ENCODE assay signal across 8 mouse cellular contexts in genomic region chr2:34960966-34961365, GRCm38 (mm10). TPM values are rescaled to one million over a fixed set of nuclear protein-coding genes. Genes with fewer than 3 reads are reported as not detected.
A peak's percentile ranks its signal among the peaks of the same experiment; 100 is the strongest.
DNase-seq lines count a peak whose midpoint lies in the region; ATAC-seq and TF ChIP-seq lines count a peak whose summit lies in the region.

No protein-coding gene starts in this region.

- H3K36me3 ChIP-seq in lung, embryonic 14.5 days (ENCODE audit: insufficient read depth), result no peaks in the 10 kb centered on the region
- H3K36me3 ChIP-seq in forebrain, embryonic 13.5 days (ENCODE audit: poor library complexity, severe bottlenecking), result no peaks in the 10 kb centered on the region
- no peaks in the 10 kb centered on the region for H3K36me3 ChIP-seq in limb, embryonic 10.5 days
- no peaks in the 10 kb centered on the region for H3K36me3 ChIP-seq in neural tube, embryonic 14.5 days (ENCODE audit: control insufficient read depth, insufficient read depth, low read length)

- no peak for DNase-seq in lung, embryonic 14.5 days
- no peak for DNase-seq in lung, postnatal 25 days (ENCODE audit: low spot score)
- DNase-seq in limb, embryonic 10.5 days (ENCODE audit: low spot score), result no peak
- no peak for DNase-seq in left cerebral cortex, postnatal 4 days
- DNase-seq in frontal cortex, postnatal 25 days (ENCODE audit: low spot score in 2 of 2), result no peak

- WGBS in lung, embryonic 14.5 days, result 56% methylated on average over 6 of the region's 6 CpGs
- 78% methylated on average over 6 of the region's 6 CpGs for WGBS in forebrain, embryonic 13.5 days
- 78% methylated on average over 6 of the region's 6 CpGs for WGBS in limb, embryonic 10.5 days
- WGBS in neural tube, embryonic 14.5 days, result 75% methylated on average over 6 of the region's 6 CpGs

- H3K4me2 ChIP-seq in lung, embryonic 14.5 days, result peak overlapping the region; percentile 59
- peak overlapping the region; percentile 43 for H3K4me2 ChIP-seq in forebrain, embryonic 13.5 days
- H3K4me2 ChIP-seq in neural tube, embryonic 14.5 days (ENCODE audit: low read depth, low read length), result peak overlapping the region; percentile 36

- intact Hi-C loops in left cerebral cortex, postnatal 4 days (cut with DNase I), result no loop called here

- H3K4me1 ChIP-seq in lung, embryonic 14.5 days (ENCODE audit: insufficient read depth), result peaks cover 3% of the 10 kb centered on the region; the same call in 1 of the 2 replicates
- 0 out of 2 replicates have a peak, but pooled peaks cover 5% of the 10 kb centered on the region for H3K4me1 ChIP-seq in forebrain, embryonic 13.5 days
- H3K4me1 ChIP-seq in limb, embryonic 10.5 days, result peaks cover 27% of the 10 kb centered on the region
- no peaks in the 10 kb centered on the region for H3K4me1 ChIP-seq in neural tube, embryonic 14.5 days (ENCODE audit: control insufficient read depth, insufficient read depth, low read length)

- TF ChIP-seq CTCF in lung, embryonic 14.5 days (IDR thresholded peaks at IDR 0.05; ENCODE audit: low read depth), result no peak

- ATAC-seq in lung, embryonic 14.5 days (ENCODE audit: insufficient read depth), result no peak
- ATAC-seq in forebrain, embryonic 13.5 days, result no peak
- ATAC-seq in neural tube, embryonic 14.5 days (ENCODE audit: low read depth), result no peak
- ATAC-seq in monocyte, adult 5-6 weeks (replicated peaks; ENCODE audit: insufficient number of reproducible peaks, low FRiP score, low TSS enrichment, poor library complexity, severe bottlenecking), result no peak

- H3K9ac ChIP-seq in lung, embryonic 14.5 days, result peak overlapping the region; percentile 40
- H3K9ac ChIP-seq in forebrain, embryonic 13.5 days, result no peak overlapping the region
- H3K9ac ChIP-seq in neural tube, embryonic 14.5 days (replicated peaks; ENCODE audit: low read depth, low read length), result no peak overlapping the region

- H3K27ac ChIP-seq in lung, embryonic 14.5 days (ENCODE audit: low read depth), result no peak overlapping the region
- no peak overlapping the region for H3K27ac ChIP-seq in forebrain, embryonic 13.5 days
- H3K27ac ChIP-seq in limb, embryonic 10.5 days, result peak overlapping the region; percentile 66
- no peak overlapping the region for H3K27ac ChIP-seq in neural tube, embryonic 14.5 days (ENCODE audit: low read depth, low read length)

- H3K9me3 ChIP-seq in lung, embryonic 14.5 days (ENCODE audit: low read depth, low read length), result no peaks in the 10 kb centered on the region
- no peaks in the 10 kb centered on the region for H3K9me3 ChIP-seq in forebrain, embryonic 13.5 days (replicated peaks)
- no peaks in the 10 kb centered on the region for H3K9me3 ChIP-seq in limb, embryonic 10.5 days (replicated peaks)
- no peaks in the 10 kb centered on the region for H3K9me3 ChIP-seq in neural tube, embryonic 14.5 days (ENCODE audit: control insufficient read depth, low read length)

- no peaks in the 10 kb centered on the region for H3K27me3 ChIP-seq in lung, embryonic 14.5 days (ENCODE audit: insufficient read depth, low read length)
- H3K27me3 ChIP-seq in forebrain, embryonic 13.5 days, result peaks cover 8% of the 10 kb centered on the region; the same call in 1 of the 2 replicates
- H3K27me3 ChIP-seq in limb, embryonic 10.5 days (ENCODE audit: low read depth, poor library complexity, severe bottlenecking), result peaks cover 25% of the 10 kb centered on the region
- no peaks in the 10 kb centered on the region for H3K27me3 ChIP-seq in neural tube, embryonic 14.5 days (ENCODE audit: control insufficient read depth, insufficient read depth, low read length)

- H3K4me3 ChIP-seq in lung, embryonic 14.5 days (ENCODE audit: low read depth, low read length), result peak overlapping the region; percentile 19
- no peak overlapping the region for H3K4me3 ChIP-seq in forebrain, embryonic 13.5 days
- H3K4me3 ChIP-seq in limb, embryonic 10.5 days, result peak overlapping the region; percentile 38
- H3K4me3 ChIP-seq in neural tube, embryonic 14.5 days (ENCODE audit: low read depth, low read length), result 0 out of 2 replicates have a peak overlapping the region, but pooled peaks have one; percentile 5

RNA-seq across cellular contexts. Expression of gene Traf1, which starts 0.6 kb away (rescaled TPM):
- 0.79 and 1.4 TPM in 2 replicates for polyA plus RNA-seq in lung, embryonic 14.5 days (2014; fragmentation: Nextera tagmentation; extraction: Ambion mirVana)
- polyA plus RNA-seq in forebrain, embryonic 13.5 days (2015; fragmentation: Nextera tagmentation; extraction: Ambion mirVana), result 0.13 and 0.34 TPM in 2 replicates
- not detected in 2 replicates for polyA plus RNA-seq in limb, embryonic 10.5 days (2016; fragmentation: Nextera tagmentation; extraction: Ambion mirVana)
- polyA plus RNA-seq in neural tube, embryonic 14.5 days (2014; fragmentation: Nextera tagmentation; extraction: Ambion mirVana), result 3.5 and 4.4 TPM in 2 replicates
- total RNA-seq in left cerebral cortex, postnatal 4 days (2021), result 1 to 10 TPM; 1.1 to 2.6 TPM
- 94.2 to 168 TPM (median 96.5 TPM) in 3 replicates for total RNA-seq in monocyte, adult 5-6 weeks (2017)

RNA-seq across cellular contexts. Expression of gene Phf19, which starts 47.1 kb away (rescaled TPM):
- polyA plus RNA-seq in lung, embryonic 14.5 days (2014; fragmentation: Nextera tagmentation; extraction: Ambion mirVana), result 3.3 and 4.9 TPM in 2 replicates
- 4.2 and 4.5 TPM in 2 replicates for polyA plus RNA-seq in forebrain, embryonic 13.5 days (2015; fragmentation: Nextera tagmentation; extraction: Ambion mirVana)
- 0.50 and 0.60 TPM in 2 replicates for polyA plus RNA-seq in limb, embryonic 10.5 days (2016; fragmentation: Nextera tagmentation; extraction: Ambion mirVana)
- polyA plus RNA-seq in neural tube, embryonic 14.5 days (2014; fragmentation: Nextera tagmentation; extraction: Ambion mirVana), result 2.7 and 3.8 TPM in 2 replicates
- 1 to 10 TPM; 2.3 to 4.5 TPM for total RNA-seq in left cerebral cortex, postnatal 4 days (2021)
- total RNA-seq in monocyte, adult 5-6 weeks (2017), result 1.1 to 5.3 TPM (median 1.4 TPM) in 3 replicates
